Mouse (Mus musculus) cerebellum, adult 8-10 months (tissue): ENCODE measurements around the gene Kremen2.
A peak's percentile ranks its signal among the peaks of the same experiment; 100 is the strongest.
"Not testable (repeated sequence)": the region's sequence is repeated elsewhere in the genome, so short reads cannot be mapped to it uniquely, and the experiment has no call there.

Experiments
- DNase-seq: peaks from one replicate; pipeline ENCODE4 v3.0.0; 2022

Kremen2 gene

DNA sequence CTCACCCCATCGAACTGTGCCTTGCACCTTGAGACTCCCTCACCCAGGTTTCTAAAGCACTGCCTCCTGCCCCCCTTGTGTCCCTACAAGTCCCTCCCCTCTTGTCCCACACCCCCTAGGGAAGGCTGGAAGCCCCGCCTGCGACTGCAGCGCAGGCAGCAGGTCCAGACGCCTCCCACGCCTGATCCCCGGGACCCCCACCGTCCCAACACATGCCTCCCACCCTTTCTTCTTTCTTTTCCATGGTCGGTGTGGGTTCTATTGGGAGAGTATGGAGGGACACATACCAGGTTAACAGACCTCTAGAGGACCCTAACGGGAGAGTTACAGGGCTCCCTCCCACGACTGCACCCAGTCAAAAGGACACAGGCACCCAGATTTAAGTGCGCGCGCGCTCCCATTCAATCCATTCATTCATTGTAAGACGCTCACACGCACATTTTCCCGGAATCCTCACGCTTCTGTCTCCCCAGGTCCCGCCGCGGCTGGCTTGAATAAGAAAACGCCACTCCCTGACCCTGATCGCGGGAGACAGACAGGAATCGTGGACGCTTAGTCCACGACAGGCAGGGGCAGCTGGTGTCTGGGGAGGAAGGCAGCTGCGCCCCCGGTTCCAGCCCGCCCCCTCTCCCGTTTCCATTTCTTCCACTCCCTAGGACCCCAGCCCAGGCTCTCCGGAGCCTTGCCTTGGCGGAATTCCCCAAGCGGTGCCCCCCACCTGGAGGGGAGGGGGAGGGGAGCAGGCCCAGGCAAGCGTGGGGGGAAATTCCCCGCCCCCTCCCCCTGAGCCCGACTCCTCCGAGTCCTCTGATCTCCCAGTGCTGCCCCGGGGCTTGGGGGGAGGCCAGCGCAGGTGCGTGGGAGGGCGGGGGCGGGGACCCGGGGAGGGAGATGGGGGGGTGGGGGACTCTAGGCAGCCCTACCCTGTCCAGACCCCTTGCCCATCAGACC is at the start of gene Kremen2:
Gene Kremen2 (minus strand): TSS at position 533 of the 951 bp plus-strand sequence.
- no peak for DNase-seq

DNA sequence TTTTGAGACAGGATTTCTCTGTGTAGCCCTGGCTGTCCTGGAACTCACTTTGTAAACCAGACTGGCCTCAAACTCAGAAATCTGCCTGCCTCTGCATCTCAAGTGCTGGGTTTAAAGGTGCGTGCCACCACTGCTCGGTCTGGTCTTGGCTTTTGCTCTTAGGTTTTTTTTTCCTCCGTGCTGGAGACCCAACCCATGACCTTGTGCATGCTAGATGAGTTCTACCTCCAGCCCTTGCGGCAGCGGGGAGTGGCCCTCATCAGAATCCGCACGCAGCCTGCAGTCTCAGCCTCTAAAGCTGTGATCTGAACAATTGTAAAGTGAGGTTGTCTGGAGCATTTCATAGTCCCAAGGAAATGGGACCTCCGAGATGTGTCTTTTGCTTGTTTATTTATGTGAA is 49.7 kb upstream of the Kremen2 start:
- no peak for DNase-seq

DNA sequence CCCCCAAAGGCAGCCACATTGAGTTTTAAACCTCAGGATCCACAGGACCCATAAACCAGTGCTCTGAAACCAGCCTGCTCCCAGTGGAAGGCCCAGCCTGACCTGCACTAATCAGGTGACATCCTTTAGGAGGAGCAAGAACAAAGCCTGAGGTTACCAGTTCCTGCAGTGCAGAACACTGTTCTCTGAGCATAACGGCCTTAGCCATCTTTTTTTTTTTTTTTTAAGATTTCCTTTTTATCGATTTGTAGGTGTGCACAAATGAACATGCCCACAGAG is 45.4 kb upstream of the Kremen2 start:
- DNase-seq, result no peak

DNA sequence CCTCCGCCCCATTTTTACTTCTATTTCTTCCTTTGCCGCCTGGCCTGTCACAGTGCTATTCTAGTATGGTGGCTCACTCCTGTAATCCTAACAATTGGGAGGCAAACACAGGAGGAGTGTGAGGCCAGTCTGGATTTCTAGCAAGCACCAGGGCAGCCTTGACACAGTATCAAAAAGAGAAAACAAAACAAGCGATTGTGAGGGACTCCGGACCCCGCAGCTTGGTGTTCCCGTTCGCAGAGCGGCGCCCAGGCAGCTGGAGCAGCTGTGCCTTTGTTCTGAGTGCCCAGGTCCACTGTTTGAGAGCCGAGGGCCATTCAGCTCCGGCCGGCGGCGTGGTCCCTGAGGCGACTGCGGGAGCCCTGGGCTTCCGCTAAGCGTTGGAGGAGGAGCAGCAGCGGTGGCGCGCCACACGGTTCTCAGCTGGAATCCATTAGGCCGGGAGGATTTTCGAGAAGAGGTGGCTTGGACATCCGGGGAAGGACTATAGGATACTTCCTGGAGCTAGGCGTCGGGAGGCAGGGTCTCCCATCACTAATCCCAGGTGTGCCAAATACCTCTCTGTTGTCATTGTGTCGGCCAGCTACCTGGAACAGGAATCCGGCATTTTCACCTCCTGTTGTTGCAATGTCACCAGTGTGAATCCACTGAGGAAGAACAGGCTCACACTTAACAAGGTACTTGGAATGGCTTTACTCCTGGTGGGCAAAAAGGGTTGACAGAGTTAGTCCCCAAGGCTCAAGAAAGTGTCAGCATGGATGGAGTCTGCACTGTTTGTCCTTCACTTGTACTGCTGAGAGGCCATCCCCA is 44.8 kb upstream of the Kremen2 start, which contains the start of gene Srrm2:
Gene Srrm2 (plus strand): TSS at position 264 of the 810 bp plus-strand sequence.
- peak; percentile 65 for DNase-seq

DNA sequence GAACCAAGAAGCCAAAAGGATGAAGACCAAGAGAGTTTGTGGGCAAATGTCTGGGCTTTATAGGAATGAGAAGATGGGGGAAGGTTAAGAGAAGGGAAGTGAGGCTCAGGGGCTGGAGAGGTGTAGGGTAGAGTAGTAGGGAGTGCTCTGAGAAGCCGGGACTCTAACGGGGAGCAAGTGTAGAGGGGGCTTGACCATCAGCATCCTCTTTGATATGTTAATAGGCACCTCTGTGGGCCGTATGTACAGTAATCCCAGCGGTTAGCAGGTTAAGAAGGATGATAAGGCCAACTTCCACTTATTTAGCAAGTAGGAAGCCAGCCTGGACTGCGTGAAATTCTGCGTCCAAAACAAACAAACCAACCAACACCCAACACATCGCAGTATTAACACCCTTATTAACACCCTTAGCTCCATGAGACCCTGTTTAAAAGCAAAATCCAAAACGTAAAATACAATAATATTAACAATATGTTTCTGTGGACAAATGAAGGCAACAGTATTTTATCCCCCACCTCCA is 44.2 kb upstream of the Kremen2 start:
- DNase-seq, result no peak

DNA sequence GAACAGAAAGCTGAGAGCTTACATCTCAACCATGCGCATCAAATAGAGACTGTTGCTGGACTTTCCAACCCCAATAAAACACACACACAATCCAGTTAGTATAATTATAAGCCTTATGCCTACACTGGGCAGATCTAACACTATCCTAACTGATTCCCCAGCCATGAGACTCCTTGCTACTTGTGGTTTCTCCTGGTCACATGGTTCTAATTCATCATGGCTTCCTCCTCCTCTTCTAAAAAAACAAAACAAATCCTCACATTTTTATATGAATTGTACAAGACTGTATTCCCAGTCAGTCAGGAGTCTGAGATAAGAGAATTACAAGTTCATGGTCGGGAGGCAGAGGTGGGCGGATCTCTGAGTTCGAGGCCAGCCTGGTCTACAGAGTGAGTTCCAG is 43.3 kb upstream of the Kremen2 start:
- DNase-seq, result no peak

DNA sequence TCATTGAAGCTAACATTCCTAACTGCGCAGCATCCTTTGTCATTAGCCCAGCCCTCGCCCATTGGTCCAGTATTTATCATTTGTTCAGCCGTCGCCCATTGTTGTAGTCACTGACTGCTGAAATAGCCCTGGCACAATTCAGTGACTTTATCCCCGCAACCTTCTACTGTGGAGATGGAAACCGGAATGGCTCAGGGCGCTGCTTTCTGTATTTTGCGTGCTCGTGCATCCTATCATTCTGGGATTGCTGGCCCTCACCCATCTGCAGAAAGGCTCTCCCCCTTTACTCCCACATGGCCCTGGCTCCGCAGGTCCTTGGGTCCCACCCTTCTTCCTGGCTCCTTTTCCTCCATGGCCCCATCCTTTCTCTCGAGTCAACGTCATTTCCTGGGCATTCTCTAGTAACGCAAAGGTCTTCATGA is 40.9 kb upstream of the Kremen2 start:
- peak; percentile 65 for DNase-seq

DNA sequence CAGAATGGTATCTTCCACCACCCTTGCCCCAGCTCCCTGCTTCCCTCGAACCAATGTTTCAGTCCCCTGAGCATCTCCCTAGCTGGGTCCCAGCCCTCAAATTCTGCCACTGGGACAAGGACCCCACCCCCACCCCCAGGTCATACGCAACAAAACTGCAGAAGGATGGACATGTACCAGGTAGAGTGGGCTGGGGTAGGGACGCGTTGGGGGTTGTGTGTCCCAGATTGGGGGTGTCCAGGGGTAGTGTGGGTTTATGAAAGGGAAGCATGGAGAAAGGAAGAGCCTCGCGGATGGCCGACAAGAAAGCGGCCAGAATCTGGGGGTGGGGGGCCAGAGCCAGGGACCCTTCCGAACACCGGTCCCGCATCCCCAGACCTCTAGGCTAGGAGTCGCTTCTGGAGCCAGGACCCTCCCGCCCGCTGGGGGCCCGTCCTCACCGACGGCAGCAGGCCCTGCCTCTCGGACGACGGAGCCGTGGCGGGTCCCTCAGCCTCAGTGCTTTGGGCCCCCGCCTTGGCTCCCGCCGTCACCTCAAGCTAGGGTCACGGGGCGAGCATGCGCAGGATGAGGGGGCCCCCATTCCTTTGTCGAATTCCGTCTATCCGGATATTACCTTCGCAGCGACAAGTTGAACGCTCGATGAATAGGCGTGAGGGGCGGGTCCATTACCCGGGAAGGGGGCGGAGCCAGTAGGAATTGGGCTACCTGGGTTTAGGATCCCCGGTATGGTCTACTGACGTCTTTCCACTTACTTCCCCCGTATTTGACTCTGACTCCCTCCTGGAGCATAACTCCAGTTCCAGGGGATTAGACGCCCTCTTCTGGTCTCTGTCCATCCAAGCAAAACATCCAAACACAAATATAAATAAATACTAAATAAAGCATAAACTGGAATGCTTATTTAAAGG is 40.2 kb upstream of the Kremen2 start, which contains the start of gene Flywch2:
Gene Flywch2 (minus strand): TSS at position 521 of the 911 bp plus-strand sequence.
- peak; percentile 94 for DNase-seq

DNA sequence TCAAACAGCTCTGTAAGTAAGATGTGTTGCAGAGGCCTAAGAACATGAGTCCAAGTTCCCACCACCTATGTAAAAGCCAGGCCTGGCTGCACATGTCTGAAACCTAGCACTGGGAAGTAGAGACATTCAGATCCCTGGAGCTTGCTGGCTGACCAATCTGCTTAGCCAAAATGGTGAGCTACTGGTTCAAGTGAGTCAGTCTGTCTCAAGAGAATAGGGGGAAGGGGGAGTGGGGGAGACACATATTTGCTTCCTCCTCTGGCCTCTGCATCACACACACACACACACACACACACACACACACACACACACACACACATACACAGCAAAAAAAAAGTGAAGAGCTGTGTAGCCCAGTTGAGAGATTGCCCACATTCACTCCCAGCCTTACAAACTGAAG is 37.7 kb upstream of the Kremen2 start:
- no peak for DNase-seq

DNA sequence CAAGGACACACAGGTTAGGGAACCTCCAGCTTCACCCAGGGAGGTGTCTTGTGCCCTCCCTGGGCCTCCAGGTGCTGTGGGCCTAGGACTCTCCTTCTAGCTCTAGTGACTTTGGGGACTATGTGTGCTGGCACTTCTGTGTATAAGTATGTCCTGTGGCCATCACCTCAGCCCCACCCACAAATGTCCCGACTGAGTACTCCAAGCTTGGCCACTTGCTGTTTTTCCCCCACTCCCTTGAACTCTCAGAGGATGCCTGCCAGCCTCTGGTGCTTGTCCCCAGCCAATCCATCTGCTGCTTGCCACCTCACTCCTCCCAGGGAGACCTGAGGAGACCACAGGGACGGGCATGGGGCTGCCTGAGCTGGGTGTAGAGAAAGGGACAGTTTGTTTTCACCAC is 32.8 kb upstream of the Kremen2 start:
- no peak for DNase-seq

DNA sequence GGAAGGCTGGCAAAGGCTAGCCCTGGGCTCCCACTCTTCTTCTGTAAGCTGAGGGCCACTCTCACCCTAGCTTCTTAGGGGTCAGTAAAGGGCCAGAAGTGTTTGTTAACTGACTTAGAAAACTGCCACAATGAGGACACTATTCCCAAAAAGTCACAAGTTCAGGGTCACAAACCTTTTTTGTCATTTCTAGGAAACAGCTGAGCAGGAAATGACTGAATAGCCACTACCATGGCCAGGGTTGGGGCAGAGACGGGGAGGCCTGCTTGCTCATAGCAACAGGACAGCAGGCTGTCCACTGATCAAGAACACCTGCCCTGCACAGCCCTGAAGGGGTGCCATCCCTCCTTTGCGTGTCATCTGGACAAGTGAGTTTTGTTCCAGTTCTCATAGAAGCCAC is 31.5 kb upstream of the Kremen2 start:
- DNase-seq, result no peak

DNA sequence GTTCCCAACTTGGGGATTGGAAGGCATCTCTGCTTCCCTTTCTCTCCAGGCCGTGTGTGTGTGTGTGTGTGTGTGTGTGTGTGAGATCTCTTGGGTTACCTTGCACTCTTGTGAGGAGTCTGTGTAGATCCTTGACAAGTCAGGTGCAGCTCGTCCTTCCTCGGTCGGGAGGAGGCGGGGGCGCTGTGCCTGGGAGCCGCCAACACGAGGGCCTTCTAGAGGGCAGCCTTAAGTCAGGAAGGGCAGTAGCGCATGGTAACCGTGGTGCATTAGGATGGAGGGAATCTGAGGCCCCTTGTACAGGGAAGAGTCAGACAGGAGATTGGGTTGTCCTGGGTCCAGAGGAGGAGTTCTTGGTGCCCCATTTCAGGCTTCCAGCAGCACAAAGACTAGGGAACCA is 30.6 kb upstream of the Kremen2 start:
- DNase-seq, result no peak

DNA sequence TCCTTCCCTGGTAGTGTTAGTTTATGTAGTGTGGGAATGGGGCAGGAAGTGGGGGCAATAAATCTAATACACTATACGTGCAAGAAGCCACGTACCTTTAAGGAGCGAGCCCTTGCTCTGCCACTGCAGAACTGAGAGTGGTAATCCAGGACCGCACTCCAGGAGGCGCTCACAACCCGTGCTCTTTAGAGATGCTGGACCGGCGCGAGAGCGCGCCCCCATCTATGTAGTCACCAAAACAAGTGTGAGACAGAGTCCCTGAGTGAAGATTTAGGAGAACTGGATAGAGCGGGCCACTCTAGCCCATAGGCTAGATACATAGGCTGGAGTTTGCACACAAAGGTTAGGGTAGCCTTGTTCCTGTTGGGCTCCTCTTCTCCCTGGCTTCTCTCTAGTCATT is 28.5 kb upstream of the Kremen2 start:
- peak; percentile 77 for DNase-seq

DNA sequence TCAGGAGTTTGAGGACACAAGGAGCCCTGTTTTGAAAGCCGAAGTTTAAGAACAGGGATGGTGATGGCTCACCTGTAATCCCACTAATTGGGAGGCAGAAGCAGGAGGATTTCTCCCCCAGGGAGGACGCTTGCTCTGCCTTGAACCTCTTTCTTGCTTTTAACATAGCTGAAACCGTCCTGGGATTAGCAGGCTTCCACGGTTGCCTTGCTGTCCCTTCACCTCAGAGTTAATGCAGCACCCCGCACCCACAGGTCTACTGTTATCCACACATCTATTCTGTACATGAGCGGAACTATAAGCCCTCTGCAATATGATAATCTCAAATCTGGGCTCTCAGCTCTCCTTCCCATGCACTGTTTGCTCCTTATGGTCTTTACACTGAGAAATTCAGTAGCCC is 28.0 kb upstream of the Kremen2 start:
- DNase-seq, result no peak

DNA sequence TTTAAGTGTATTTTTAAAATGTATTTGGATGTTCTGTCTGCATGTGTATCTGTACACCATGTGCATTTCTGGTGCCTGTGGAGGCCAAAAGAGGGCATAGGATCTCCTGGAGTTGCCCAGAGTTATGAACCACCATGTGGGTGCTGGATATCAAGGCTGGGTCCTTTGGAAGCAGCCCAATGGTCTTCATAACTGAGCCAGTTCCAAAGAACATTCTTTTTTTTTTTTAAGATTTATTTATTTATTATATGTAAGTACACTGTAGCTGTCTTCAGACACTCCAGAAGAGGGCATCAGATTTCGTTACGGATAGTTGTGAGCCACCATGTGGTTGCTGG is 26.6 kb upstream of the Kremen2 start:
- DNase-seq, result not testable (repeated sequence)

DNA sequence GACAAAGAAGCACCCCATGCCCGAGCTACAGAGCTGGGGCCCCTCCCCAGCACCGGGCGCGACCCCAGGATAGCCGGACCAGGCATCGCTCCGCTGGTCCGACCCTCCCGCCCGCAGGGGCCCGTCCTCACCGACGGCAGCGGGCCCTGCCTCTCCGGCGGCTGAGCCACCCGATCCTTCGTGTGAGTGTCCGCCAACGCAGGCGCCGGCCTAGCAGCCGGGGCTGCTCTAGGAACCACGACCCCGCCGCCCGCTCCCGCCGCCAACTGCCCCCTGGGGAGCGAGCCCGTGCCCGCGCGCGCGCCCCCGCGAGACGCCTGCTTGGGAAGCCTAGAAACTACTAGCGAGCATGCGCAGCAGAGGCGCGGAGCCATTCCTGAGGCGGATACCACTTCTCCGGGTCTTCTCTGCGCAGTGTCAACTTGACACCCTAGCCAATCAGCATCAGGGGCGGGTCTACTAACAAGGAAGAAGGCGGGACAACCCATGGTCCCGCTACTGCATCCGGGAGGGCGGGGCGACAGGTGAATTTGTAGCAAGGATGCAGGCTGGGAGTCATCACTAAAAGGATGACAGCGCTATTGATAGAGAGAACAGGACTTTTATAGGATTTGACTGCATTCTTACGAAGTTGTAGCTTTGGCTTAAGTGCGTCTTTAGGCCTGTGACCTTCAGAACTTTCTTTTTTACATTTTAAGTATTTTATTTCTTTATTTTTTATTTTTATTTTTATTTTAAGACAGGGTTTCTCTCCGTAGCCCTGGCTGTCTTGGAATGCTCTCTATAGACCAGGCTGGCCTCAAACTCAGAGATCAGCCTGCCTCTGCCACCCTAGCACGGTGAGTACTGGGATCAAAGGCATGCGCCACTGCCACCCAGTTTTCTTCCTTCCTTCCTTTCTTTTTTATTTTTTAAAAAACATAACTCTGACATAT is 25.9 kb upstream of the Kremen2 start, which contains the start of gene Flywch1:
Gene Flywch1 (minus strand): TSS at position 319 of the 935 bp plus-strand sequence.
- DNase-seq, result peak; percentile 98

DNA sequence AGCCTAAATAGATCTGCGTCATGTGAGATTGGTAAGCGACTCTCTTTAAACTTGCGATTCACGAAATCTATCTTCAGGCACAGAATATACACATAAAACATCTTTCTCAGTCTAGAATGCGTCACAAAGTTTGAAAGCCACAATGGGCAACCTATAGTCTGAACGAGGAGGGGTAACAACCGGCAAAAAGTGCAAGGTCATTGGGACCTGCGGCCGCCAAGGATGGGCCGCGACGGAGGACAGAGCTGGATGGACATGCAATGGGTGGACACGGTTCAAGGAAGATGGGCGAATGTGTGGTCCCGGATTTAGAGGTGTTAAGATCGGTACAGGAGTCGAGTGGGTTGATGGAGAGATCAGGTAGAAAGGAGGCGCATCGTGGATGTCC is 25.3 kb upstream of the Kremen2 start:
- no peak for DNase-seq

DNA sequence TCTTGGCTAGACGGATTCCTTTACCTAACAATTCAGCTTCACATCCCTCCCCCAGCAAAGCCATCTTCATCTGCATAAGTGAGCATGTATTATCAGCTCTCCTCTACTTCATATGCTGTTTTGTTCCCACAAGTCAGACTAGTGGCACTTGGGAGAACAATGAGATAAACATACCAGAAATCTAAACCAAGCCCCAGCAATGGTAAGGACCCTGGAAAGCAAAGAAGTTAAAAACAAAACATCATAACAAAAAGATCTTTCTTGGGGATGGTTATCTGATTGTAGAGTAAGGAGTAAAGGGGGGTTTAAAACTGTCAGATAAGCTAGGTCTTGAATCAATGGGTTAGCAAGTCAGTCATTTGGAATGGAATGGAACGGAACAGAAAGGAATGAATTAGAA is 24.9 kb upstream of the Kremen2 start:
- DNase-seq, result no peak

DNA sequence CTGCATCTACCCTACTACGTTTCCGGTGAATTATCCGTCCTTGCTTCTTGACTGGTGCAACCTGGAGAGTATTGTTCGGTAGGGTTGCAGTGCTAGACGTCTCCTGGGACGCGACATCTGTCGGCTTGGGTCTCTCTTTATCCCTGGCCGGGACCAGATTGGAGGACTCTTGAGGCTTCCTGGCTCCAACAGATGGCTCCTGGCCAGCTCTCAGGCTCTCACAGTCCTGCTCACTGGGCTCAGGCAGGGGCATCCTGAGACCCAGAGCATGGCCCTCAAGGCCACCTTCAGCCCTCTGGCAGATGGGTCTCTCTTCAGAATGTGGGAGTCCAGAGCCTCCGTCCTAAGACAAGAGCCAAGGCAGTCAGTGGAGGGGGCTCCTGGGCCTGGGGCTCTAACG is 17.3 kb upstream of the Kremen2 start:
- no peak for DNase-seq

DNA sequence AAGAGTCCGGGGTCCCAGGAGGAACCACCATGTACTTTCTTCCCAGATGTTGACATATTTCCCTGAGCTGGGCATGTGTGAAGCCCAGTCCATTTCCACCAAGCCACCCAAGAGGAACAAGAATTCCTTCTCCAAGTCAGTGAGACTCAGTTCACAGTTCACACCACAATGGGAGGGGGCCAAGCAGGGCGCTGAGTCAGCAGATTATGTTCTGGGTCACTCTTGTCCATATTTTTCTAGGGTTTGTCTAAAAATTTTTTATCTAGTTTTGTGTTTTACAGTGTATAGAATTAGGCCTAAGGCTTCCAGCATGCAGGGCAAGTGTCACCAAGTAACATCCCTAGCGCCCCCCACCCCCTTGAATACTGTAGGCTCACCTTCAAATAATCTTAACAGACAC is 15.5 kb upstream of the Kremen2 start:
- no peak for DNase-seq

DNA sequence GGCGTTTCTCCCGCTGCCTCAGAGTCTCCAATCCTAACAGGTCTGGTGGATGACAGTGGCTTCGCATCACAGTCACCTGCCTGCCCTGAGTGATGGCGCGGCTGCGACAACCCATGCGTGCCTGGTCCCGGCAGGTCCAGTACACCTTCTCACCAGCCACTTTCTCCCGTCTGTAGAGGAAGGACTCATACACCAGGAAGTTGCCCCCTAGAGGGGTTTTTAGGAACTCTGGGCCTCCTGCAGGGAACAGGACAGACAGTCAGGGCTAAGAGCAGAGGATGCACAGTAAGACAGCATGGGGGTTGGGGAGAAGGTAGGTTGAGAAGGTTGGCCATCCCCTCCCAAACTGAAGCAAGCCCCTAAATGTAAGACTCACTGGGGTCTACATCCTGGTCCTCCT is 14.6 kb upstream of the Kremen2 start:
- DNase-seq, result no peak

DNA sequence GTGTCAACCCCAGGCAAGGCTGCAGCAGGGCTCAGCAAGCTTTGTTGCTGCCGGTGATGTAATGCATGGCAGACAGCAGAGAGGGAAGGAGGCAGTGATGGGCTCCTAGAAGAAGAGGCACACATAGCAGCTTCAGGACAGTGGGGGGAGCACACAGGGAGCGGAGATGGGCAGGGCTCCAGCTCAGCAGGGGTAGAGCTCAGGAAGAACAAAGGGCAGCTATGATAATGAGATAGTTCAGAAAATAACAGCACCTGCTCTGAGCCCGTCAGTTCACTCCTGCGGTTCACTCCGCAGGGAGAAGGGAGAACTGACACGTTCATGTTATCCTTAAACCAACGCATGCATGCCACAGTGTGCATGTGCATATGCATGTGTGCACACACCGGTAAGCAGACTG is 13.2 kb upstream of the Kremen2 start:
- DNase-seq, result no peak
